Mouse (Mus musculus) heart, postnatal 0 days (tissue): ENCODE measurements around the gene Rnf40. TPM values are rescaled to one million over a fixed set of nuclear protein-coding genes. Genes with fewer than 3 reads are reported as not detected.

Experiments used
- ATAC-seq: fragments of 200-750 bp; cut with Nextera tagmentation; 2 replicates; pipeline ENCODE4 v1.8.0; 2017; ENCODE audit warnings: low read depth, moderate number of reproducible peaks, moderate library complexity; ENCODE audit not compliant: insufficient read depth
- DNase-seq: peaks from one replicate; pipeline ENCODE4 v3.0.0-alpha.2; 2016; ENCODE audit warnings: low spot score
- H3K27ac ChIP-seq: fragments of 300-500 bp; sonication (generic); 2 replicates; pipeline ENCODE4 v1.5.1; 2014; ENCODE audit warnings: low read depth, mild to moderate bottlenecking
- H3K27me3 ChIP-seq: fragments of 300-500 bp; sonication (generic); 2 replicates; pipeline ENCODE4 v1.6.1; 2014; ENCODE audit warnings: low read length, mixed read lengths; ENCODE audit not compliant: control insufficient read depth, insufficient read depth
- H3K36me3 ChIP-seq: fragments of 300-500 bp; sonication (generic); replicated peaks from 2 replicates; pipeline ENCODE4 v1.6.1; 2014; ENCODE audit warnings: low read length, mixed read lengths; ENCODE audit not compliant: control insufficient read depth, insufficient read depth
- H3K4me1 ChIP-seq: fragments of 300-500 bp; sonication (generic); 2 replicates; pipeline ENCODE4 v1.6.1; 2014; ENCODE audit warnings: antibody characterized with exemption; ENCODE audit not compliant: control insufficient read depth, insufficient read depth
- H3K4me2 ChIP-seq: fragments of 300-500 bp; sonication (generic); 2 replicates; pipeline ENCODE4 v1.6.1; 2014; ENCODE audit warnings: low read depth, mild to moderate bottlenecking, low read length, moderate library complexity
- H3K4me3 ChIP-seq: fragments of 300-500 bp; sonication (generic); 2 replicates; pipeline ENCODE4 v1.5.1; 2014; ENCODE audit warnings: low read depth, low read length
- H3K9ac ChIP-seq: fragments of 300-500 bp; sonication (generic); replicated peaks from 2 replicates; pipeline ENCODE4 v1.6.1; 2014; ENCODE audit warnings: low read depth, low read length, mixed read lengths
- H3K9me3 ChIP-seq: fragments of 300-500 bp; sonication (generic); replicated peaks from 2 replicates; pipeline ENCODE4 v1.6.1; 2016; ENCODE audit warnings: low read length; ENCODE audit not compliant: control insufficient read depth
- CTCF ChIP-seq: IDR thresholded peaks from 2 replicates; pipeline ENCODE4 v1.5.1; 2016; ENCODE audit warnings: antibody characterized with exemption, control low read depth, low read depth
- EP300 ChIP-seq: IDR thresholded peaks from 2 replicates; pipeline ENCODE4 v1.6.1; 2016; ENCODE audit warnings: antibody characterized with exemption, low read depth
- WGBS: fragments of 180-500 bp; shearing (Covaris S2); extraction: QIAGEN DNeasy Blood & Tissue Kit; methylation state at CpG from one replicate; pipeline ENCODE4 v1.1.7; 2014; 5-methylcytosine and 5-hydroxymethylcytosine counted together
- polyA plus RNA-seq: library from polyadenylated mRNA; unstranded; fragments of >200 nt; fragmentation: Nextera tagmentation; extraction: Ambion mirVana; gene quantifications from 2 replicates; pipeline ENCODE4 v1.2.1, GENCODE M21; 2015
- total RNA-seq: library from RNA; depleted of rRNA; stranded (reverse); fragments of >200 nt; gene quantifications from 2 replicates; pipeline ENCODE4 v1.2.3, GENCODE M21; 2014; ENCODE audit warnings: low replicate concordance

The Rnf40 gene
- total and polyA plus RNA-seq, 2 experiments from 2014 or later: 20.7 to 23.1 TPM

- H3K4me2 ChIP-seq: no peak overlapping the region
- no peak for ATAC-seq
- H3K9ac ChIP-seq: no peak overlapping the region
- peaks cover 9% of the 10 kb centered on the region; the same call in 1 of the 2 replicates for H3K4me1 ChIP-seq
- H3K27me3 ChIP-seq: no peaks in the 10 kb centered on the region
- H3K4me3 ChIP-seq: no peak overlapping the region
- TF ChIP-seq EP300 (no peak), CTCF (no peak)
- H3K36me3 ChIP-seq: peaks cover 59% of the 10 kb centered on the region
- 90% methylated on average over 6 of the region's 6 CpGs for WGBS
- no peak for DNase-seq
- H3K27ac ChIP-seq: no peak overlapping the region
- H3K9me3 ChIP-seq: no peaks in the 10 kb centered on the region
Measured at GRCm38 (mm10) chr7:127583260-127583659, 5.3 kb upstream of the Rnf40 start.

- H3K36me3 ChIP-seq: peaks cover 43% of the 10 kb centered on the region
Measured at GRCm38 (mm10) chr7:127585031-127585430, 3.5 kb upstream of the Rnf40 start.

GRCm38 (mm10) chr7:127586149-127586548 is 2.4 kb upstream of the Rnf40 start:
- Histone ChIP-seq H3K4me3 (no peak overlapping the region), H3K9me3 (no peaks in the 10 kb centered on the region), H3K4me2 (no peak overlapping the region), H3K9ac (no peak overlapping the region), H3K27me3 (no peaks in the 10 kb centered on the region), H3K27ac (no peak overlapping the region), H3K36me3 (peaks cover 43% of the 10 kb centered on the region), H3K4me1 (peaks cover 17% of the 10 kb centered on the region)
- DNase-seq (no peak), ATAC-seq (no peak)
- TF ChIP-seq CTCF: no peak
- TF ChIP-seq EP300: no peak
- 73% methylated on average over 6 of the region's 6 CpGs for WGBS

More at GRCm38 (mm10) chr7:127585031-127585430, 3.5 kb upstream of the Rnf40 start:
- TF ChIP-seq CTCF: no peak
- Histone ChIP-seq H3K4me1 (peaks cover 17% of the 10 kb centered on the region), H3K27me3 (no peaks in the 10 kb centered on the region), H3K27ac (no peak overlapping the region), H3K9ac (no peak overlapping the region), H3K9me3 (no peaks in the 10 kb centered on the region), H3K4me3 (no peak overlapping the region), H3K4me2 (no peak overlapping the region)
- ATAC-seq (no peak), DNase-seq (no peak)
- 69% methylated on average over 7 of the region's 7 CpGs for WGBS

GRCm38 (mm10) chr7:127587196-127587595 is 1.4 kb upstream of the Rnf40 start:
- Histone ChIP-seq H3K9me3 (no peaks in the 10 kb centered on the region), H3K36me3 (peaks cover 47% of the 10 kb centered on the region), H3K27me3 (no peaks in the 10 kb centered on the region), H3K27ac (no peak overlapping the region), H3K4me2 (peak overlapping the region; percentile 92), H3K4me3 (peak overlapping the region; percentile 98), H3K4me1 (peaks cover 17% of the 10 kb centered on the region), H3K9ac (no peak overlapping the region)
- DNase-seq (no peak), ATAC-seq (no peak)
- no peak for TF ChIP-seq CTCF
- no peak for TF ChIP-seq EP300
- 55% methylated on average over 5 of the region's 5 CpGs for WGBS

- peak overlapping the region; percentile 83 for H3K27ac ChIP-seq
- H3K9ac ChIP-seq: peak overlapping the region; percentile 91
- peaks cover 47% of the 10 kb centered on the region for H3K36me3 ChIP-seq
- peak overlapping the region; percentile 92 for H3K4me2 ChIP-seq
- 5% methylated on average over 29 of the region's 29 CpGs for WGBS
- H3K4me3 ChIP-seq: peak overlapping the region; percentile 98
- H3K4me1 ChIP-seq: peaks cover 17% of the 10 kb centered on the region
- H3K9me3 ChIP-seq: no peaks in the 10 kb centered on the region
- no peak for DNase-seq
- H3K27me3 ChIP-seq: no peaks in the 10 kb centered on the region
- TF ChIP-seq CTCF: no peak
- TF ChIP-seq EP300: no peak
- peak; percentile 1; the same call in 1 of the 2 replicates for ATAC-seq
Measured at GRCm38 (mm10) chr7:127588901-127589300, 334 bp downstream of the Rnf40 start.

- H3K9ac ChIP-seq: no peak overlapping the region
- H3K36me3 ChIP-seq: peaks cover 49% of the 10 kb centered on the region
- peak overlapping the region; percentile 92 for H3K4me2 ChIP-seq
- no peak for DNase-seq
- H3K4me1 ChIP-seq: peaks cover 17% of the 10 kb centered on the region
- H3K27ac ChIP-seq: no peak overlapping the region
- TF ChIP-seq CTCF (no peak), EP300 (no peak)
- H3K27me3 ChIP-seq: no peaks in the 10 kb centered on the region
- WGBS: 87% methylated on average over 9 of the region's 9 CpGs
- no peaks in the 10 kb centered on the region for H3K9me3 ChIP-seq
- H3K4me3 ChIP-seq: peak overlapping the region; percentile 98; the same call in 1 of the 2 replicates
- ATAC-seq: no peak
Measured at GRCm38 (mm10) chr7:127589637-127590036, 1.1 kb downstream of the Rnf40 start.
